In the genomic region with DNA sequence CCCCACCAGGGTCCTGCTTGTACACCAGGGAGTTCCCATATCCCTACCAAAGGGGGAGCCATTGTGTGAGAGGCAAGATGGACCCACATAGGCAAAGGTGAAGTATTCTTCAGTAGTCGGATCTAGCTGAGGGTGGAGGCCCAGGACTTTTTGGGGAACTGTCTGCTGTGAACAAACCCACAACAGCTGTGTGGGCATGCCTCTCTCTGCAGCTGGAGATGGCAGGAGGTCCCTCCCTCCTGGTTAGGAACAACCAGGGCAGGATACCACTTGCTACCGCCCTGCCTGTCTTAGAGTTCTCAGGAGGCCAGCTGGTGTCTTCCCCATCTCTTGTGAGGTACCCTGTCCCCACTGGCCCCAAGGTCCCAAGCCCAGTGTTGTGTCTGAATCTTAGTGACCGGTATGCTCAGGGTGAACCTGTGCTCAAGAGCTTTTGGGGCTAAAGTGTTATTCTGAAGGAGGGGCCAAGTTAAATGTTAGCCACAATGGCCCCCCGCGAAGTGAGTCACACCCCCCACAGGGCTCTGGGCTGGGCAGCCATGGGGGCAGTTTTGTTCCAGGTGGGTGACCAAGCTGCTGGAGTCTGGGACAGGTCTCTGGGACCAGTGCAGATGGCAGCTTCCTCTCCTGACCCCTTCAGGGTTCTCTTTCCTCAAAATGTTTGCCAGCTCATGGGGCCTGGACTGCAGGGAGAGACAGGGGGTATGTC, we compare ENCODE assay signal across 20 mouse cellular contexts. TPM values are rescaled to one million over a fixed set of nuclear protein-coding genes. Genes with fewer than 3 reads are reported as not detected.
DNase-seq lines count a peak whose midpoint lies in the region; ATAC-seq and TF ChIP-seq lines count a peak whose summit lies in the region.
"Had no signal": no experiment of that assay in that cellular context is flagged by ENCODE, and none has a peak within 500 bp of the region (broad histone marks: within the 10 kb centered on the region; RNA-seq: fewer than 3 reads in every experiment).

No protein-coding gene starts in this region.

- no peak for DNase-seq in heart, postnatal 0 days (ENCODE audit: low spot score)
- DNase-seq in heart, postnatal 36 days, result no peak
- DNase-seq in kidney, adult 9 months, result peak; percentile 93
- DNase-seq in thymus, postnatal 4 days, result peak; percentile 63
- DNase-seq in left cerebral cortex, postnatal 25 days (ENCODE audit: low spot score in 2 of 2), result no peak
- DNase-seq in layer of hippocampus, adult 9-10 months (ENCODE audit: low spot score), result no peak
- DNase-seq: adrenal gland, adult 8-10 months; cerebellum, postnatal 10 days; heart, postnatal 4 days; lung, postnatal 36 days; spleen, adult 18-20 months had no signal

- intact Hi-C loops in heart, postnatal 36 days (cut with DNase I), result no loop called here
- intact Hi-C loops in left cerebral cortex, postnatal 25 days (cut with DNase I), result no loop called here

- TF ChIP-seq EP300 in heart, postnatal 0 days (IDR thresholded peaks at IDR 0.05; ENCODE audit: low read depth), result no peak

- TF ChIP-seq POLR2A in small intestine, adult 2 months (IDR thresholded peaks at IDR 0.05; ENCODE audit: low read depth, low read length), result no peak

- H3K27me3 ChIP-seq in heart, postnatal 0 days (ENCODE audit: control insufficient read depth, insufficient read depth, low read length), result peaks cover 13% of the 10 kb centered on the region
- H3K27me3 ChIP-seq in small intestine, adult 2 months (ENCODE audit: control insufficient read depth, insufficient read depth, low read length), result no peaks in the 10 kb centered on the region
- peaks cover 47% of the 10 kb centered on the region for H3K27me3 ChIP-seq in forebrain, embryonic 13.5 days

- H3K27ac ChIP-seq in heart, postnatal 0 days (ENCODE audit: low read depth), result peak overlapping the region; percentile 87
- H3K27ac ChIP-seq in small intestine, adult 2 months (ENCODE audit: insufficient read depth, low read depth, low read length), result peak overlapping the region; percentile 99
- no peak overlapping the region for H3K27ac ChIP-seq in forebrain, embryonic 13.5 days
- H3K27ac ChIP-seq: embryonic facial prominence, embryonic 13.5 days; forebrain, embryonic 12.5 days; gastrocnemius, adult 2 months; liver, embryonic 14.5 days; midbrain, embryonic 15.5 days; neural tube, embryonic 12.5 days had no signal

- no peak overlapping the region for H3K4me2 ChIP-seq in heart, postnatal 0 days (ENCODE audit: low read depth, low read length)
- H3K4me2 ChIP-seq in forebrain, embryonic 13.5 days, result no peak overlapping the region
- H3K4me2 ChIP-seq: embryonic facial prominence, embryonic 13.5 days; forebrain, embryonic 12.5 days; midbrain, embryonic 15.5 days; neural tube, embryonic 12.5 days had no signal

- ATAC-seq in heart, postnatal 0 days (ENCODE audit: insufficient read depth, low read depth), result no peak
- ATAC-seq in forebrain, embryonic 13.5 days, result no peak
- ATAC-seq: CD4-positive, CD25-positive, alpha-beta regulatory T cell, adult 4 months; midbrain, embryonic 15.5 days had no signal

- TF ChIP-seq CTCF in heart, postnatal 0 days (IDR thresholded peaks at IDR 0.05; ENCODE audit: low read depth), result no peak
- TF ChIP-seq CTCF in small intestine, adult 2 months (IDR thresholded peaks at IDR 0.05; ENCODE audit: extremely low read depth, insufficient read length, insufficient replicate concordance, low read depth, low read length), result no peak

- H3K36me3 ChIP-seq in heart, postnatal 0 days (replicated peaks; ENCODE audit: control insufficient read depth, insufficient read depth, low read length), result peaks cover 20% of the 10 kb centered on the region
- no peaks in the 10 kb centered on the region for H3K36me3 ChIP-seq in small intestine, adult 2 months (ENCODE audit: control insufficient read depth, insufficient read depth, low read length)
- no peaks in the 10 kb centered on the region for H3K36me3 ChIP-seq in forebrain, embryonic 13.5 days (ENCODE audit: poor library complexity, severe bottlenecking)
- H3K36me3 ChIP-seq: embryonic facial prominence, embryonic 13.5 days; forebrain, embryonic 12.5 days; midbrain, embryonic 15.5 days; neural tube, embryonic 12.5 days had no signal

- WGBS in heart, postnatal 0 days, result 83% methylated on average over 5 of the region's 5 CpGs
- WGBS in small intestine, adult 2 months, result 43% methylated on average over 5 of the region's 5 CpGs
- 85% methylated on average over 5 of the region's 5 CpGs for WGBS in forebrain, embryonic 13.5 days

- no peak overlapping the region for H3K4me3 ChIP-seq in heart, postnatal 0 days (ENCODE audit: low read depth, low read length)
- H3K4me3 ChIP-seq in small intestine, adult 2 months (ENCODE audit: low read depth, low read length), result no peak overlapping the region
- no peak overlapping the region for H3K4me3 ChIP-seq in forebrain, embryonic 13.5 days
- H3K4me3 ChIP-seq: embryonic facial prominence, embryonic 13.5 days; forebrain, embryonic 12.5 days; gastrocnemius, adult 2 months; midbrain, embryonic 15.5 days; neural tube, embryonic 12.5 days had no signal

- no peaks in the 10 kb centered on the region for H3K9me3 ChIP-seq in heart, postnatal 0 days (replicated peaks; ENCODE audit: control insufficient read depth, low read length)
- H3K9me3 ChIP-seq in forebrain, embryonic 13.5 days (replicated peaks), result no peaks in the 10 kb centered on the region
- H3K9me3 ChIP-seq: embryonic facial prominence, embryonic 13.5 days; forebrain, embryonic 12.5 days; midbrain, embryonic 15.5 days; neural tube, embryonic 12.5 days had no signal

- no peak overlapping the region for H3K9ac ChIP-seq in heart, postnatal 0 days (replicated peaks; ENCODE audit: low read depth, low read length)
- no peak overlapping the region for H3K9ac ChIP-seq in forebrain, embryonic 13.5 days
- H3K9ac ChIP-seq: embryonic facial prominence, embryonic 13.5 days; forebrain, embryonic 12.5 days; liver, embryonic 14.5 days; midbrain, embryonic 15.5 days; neural tube, embryonic 12.5 days had no signal

- peaks cover 27% of the 10 kb centered on the region for H3K4me1 ChIP-seq in heart, postnatal 0 days (ENCODE audit: control insufficient read depth, insufficient read depth)
- H3K4me1 ChIP-seq in small intestine, adult 2 months (ENCODE audit: control insufficient read depth, insufficient read depth, insufficient read length, low read length), result peaks cover 55% of the 10 kb centered on the region
- H3K4me1 ChIP-seq in forebrain, embryonic 13.5 days, result peaks cover 17% of the 10 kb centered on the region

RNA-seq across cellular contexts. Expression of a gene that starts 4.6 kb away (rescaled TPM):
- total RNA-seq in heart, postnatal 0 days (2014; rRNA removed; ENCODE audit: low replicate concordance), result 4.4 and 32.9 TPM in 2 replicates
- polyA plus RNA-seq in heart, postnatal 0 days (2015; fragmentation: Nextera tagmentation; extraction: Ambion mirVana), result 9.1 and 11.1 TPM in 2 replicates
- 1 to 10 TPM; 5.6 to 8.2 TPM for total RNA-seq in heart, postnatal 36 days (2021)
- polyA plus RNA-seq in small intestine, adult 2 months (2012; rRNA removed), result 128 and 314 TPM in 2 replicates
- 0.11 and 0.36 TPM in 2 replicates for polyA plus RNA-seq in forebrain, embryonic 13.5 days (2015; fragmentation: Nextera tagmentation; extraction: Ambion mirVana)
- 1 to 10 TPM; 1.1 TPM for total RNA-seq in left cerebral cortex, postnatal 25 days (2021)
- total RNA-seq: gastrocnemius, adult 2 months had no signal

RNA-seq across cellular contexts. Expression of a gene that starts 22.3 kb away (rescaled TPM):
- 1,865 and 1,929 TPM in 2 replicates for total RNA-seq in heart, postnatal 0 days (2014; rRNA removed; ENCODE audit: low replicate concordance)
- polyA plus RNA-seq in heart, postnatal 0 days (2015; fragmentation: Nextera tagmentation; extraction: Ambion mirVana), result 13,184 and 14,025 TPM in 2 replicates
- 1,000 to 10,000 TPM; 8,733 to 8,759 TPM for total RNA-seq in heart, postnatal 36 days (2021)
- 0.56 TPM in 2 replicates for polyA plus RNA-seq in small intestine, adult 2 months (2012; rRNA removed)
- 0.36 and 9.2 TPM in 2 replicates for polyA plus RNA-seq in forebrain, embryonic 13.5 days (2015; fragmentation: Nextera tagmentation; extraction: Ambion mirVana)
- 1 to 10 TPM; 3.9 to 6.3 TPM for total RNA-seq in left cerebral cortex, postnatal 25 days (2021)

RNA-seq across cellular contexts. Expression of a gene that starts 34.6 kb away (rescaled TPM):
- 4,186 and 4,592 TPM in 2 replicates for total RNA-seq in heart, postnatal 0 days (2014; rRNA removed; ENCODE audit: low replicate concordance)
- 4,392 and 4,399 TPM in 2 replicates for polyA plus RNA-seq in heart, postnatal 0 days (2015; fragmentation: Nextera tagmentation; extraction: Ambion mirVana)
- total RNA-seq in heart, postnatal 36 days (2021), result 1 to 10 TPM; 1.0 to 1.4 TPM
- polyA plus RNA-seq in small intestine, adult 2 months (2012; rRNA removed), result 0.42 and 5.0 TPM in 2 replicates
- polyA plus RNA-seq in forebrain, embryonic 13.5 days (2015; fragmentation: Nextera tagmentation; extraction: Ambion mirVana), result 0.37 and 1.1 TPM in 2 replicates
- 1 to 10 TPM; 2.5 to 3.4 TPM for total RNA-seq in left cerebral cortex, postnatal 25 days (2021)
- polyA plus RNA-seq: CD4-positive, CD25-positive, alpha-beta regulatory T cell, adult 4 months had no signal

RNA-seq across cellular contexts. Expression of a gene that starts 47.9 kb away (rescaled TPM):
- total RNA-seq in heart, postnatal 0 days (2014; rRNA removed; ENCODE audit: low replicate concordance), result 87.5 and 130 TPM in 2 replicates
- 65.5 and 67.2 TPM in 2 replicates for polyA plus RNA-seq in heart, postnatal 0 days (2015; fragmentation: Nextera tagmentation; extraction: Ambion mirVana)
- 10 to 100 TPM in 1 of 2 experiments, 1 to 10 TPM in 1; 9.7 to 13.3 TPM for total RNA-seq in heart, postnatal 36 days (2021)
- 8.7 and 10.5 TPM in 2 replicates for polyA plus RNA-seq in small intestine, adult 2 months (2012; rRNA removed)
- 12.1 TPM in 2 replicates for polyA plus RNA-seq in forebrain, embryonic 13.5 days (2015; fragmentation: Nextera tagmentation; extraction: Ambion mirVana)
- total RNA-seq in left cerebral cortex, postnatal 25 days (2021), result 10 to 100 TPM; 20.0 to 20.3 TPM

Comparison
In these comparisons a context has a peak if more than half of its experiments do, and no peak if none do; other contexts are left out.
1. RNA of a gene that starts 34.6 kb away (total RNA-seq): 4,186 to 4,592 TPM in heart, postnatal 0 days; 2.5 to 3.4 TPM in left cerebral cortex, postnatal 25 days and 1.0 to 1.4 TPM in heart, postnatal 36 days; every median in the first group is over 100 times any median in the second.
2. DNase-seq: peak in kidney, adult 9 months (single experiment) and thymus, postnatal 4 days (single experiment); none in heart, postnatal 0 days (single experiment), heart, postnatal 36 days (0 of 2), left cerebral cortex, postnatal 25 days (0 of 2) and layer of hippocampus, adult 9-10 months (single experiment).
3. RNA of a gene that starts 22.3 kb away (total RNA-seq): 8,733 to 8,759 TPM in heart, postnatal 36 days and 1,865 to 1,929 TPM in heart, postnatal 0 days; 3.9 to 6.3 TPM in left cerebral cortex, postnatal 25 days; every median in the first group is over 100 times any median in the second.